Mouse (Mus musculus) heart, postnatal 0 days (tissue): Measurements from ENCODE around the gene Smtn.

Source experiments
- CTCF ChIP-seq: IDR thresholded peaks from 2 replicates; pipeline ENCODE4 v1.5.1; 2016; ENCODE audit warnings: antibody characterized with exemption, control low read depth, low read depth
- EP300 ChIP-seq: IDR thresholded peaks from 2 replicates; pipeline ENCODE4 v1.6.1; 2016; ENCODE audit warnings: antibody characterized with exemption, low read depth

- TF ChIP-seq CTCF (no peak), EP300 (no peak)
Measured at GRCm38 (mm10) chr11:3588036-3588672, 47.7 kb upstream of the Smtn start.
